Mouse (Mus musculus): ENCODE data around the gene Omt2b.

GRCm38 (mm10) chr9:78355611-78356010 is 28.2 kb downstream of the Omt2b start, which contains the start of gene Gsta2:
- no peak for TF ChIP-seq CTCF (IDR thresholded peaks at IDR 0.05; ENCODE audit: low read depth)
- TF ChIP-seq EP300 (IDR thresholded peaks at IDR 0.05; ENCODE audit: low read depth) = no peak
